Mouse (Mus musculus) olfactory bulb, adult 2 months (tissue): Measurements from ENCODE around the gene Uvrag.

ENCODE experiments used
- CTCF ChIP-seq: fragments of 200-500 bp; IDR thresholded peaks from 2 replicates; pipeline ENCODE4 v1.5.1; 2012; ENCODE audit warnings: low read depth, mild to moderate bottlenecking, low read length, moderate library complexity; ENCODE audit not compliant: insufficient read depth
- POLR2A ChIP-seq: fragments of 200-500 bp; IDR thresholded peaks from 2 replicates; pipeline ENCODE4 v1.6.1; 2012; ENCODE audit warnings: mild to moderate bottlenecking, low read depth, low read length, moderate library complexity; ENCODE audit not compliant: insufficient read depth

DNA sequence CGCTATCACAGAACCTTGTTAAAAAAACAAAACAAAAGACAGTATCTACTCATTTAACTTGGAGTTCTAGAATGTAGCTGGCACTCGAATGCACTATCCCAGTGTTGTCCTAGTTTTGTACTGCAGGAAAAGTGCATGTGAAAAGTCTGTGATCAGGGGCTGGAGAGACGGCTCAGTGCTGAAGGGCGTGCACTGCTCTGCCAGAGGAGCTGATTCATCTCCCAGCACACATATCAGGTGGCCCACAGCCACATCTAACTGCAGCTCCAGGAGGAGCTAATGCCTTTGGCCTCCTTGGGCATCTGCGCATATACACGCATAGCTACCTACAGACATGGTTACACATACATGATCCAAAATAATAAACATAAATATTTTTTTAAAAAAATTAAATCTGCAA is 159.5 kb downstream of the Uvrag start:
- TF ChIP-seq CTCF (no peak), POLR2A (no peak)
